Mouse (Mus musculus): ENCODE results near the gene Tmem218. TPM values are rescaled to one million over a fixed set of nuclear protein-coding genes. Genes with fewer than 3 reads are reported as not detected.
A peak's percentile ranks its signal among the peaks of the same experiment; 100 is the strongest.

Gene Tmem218
- polyA plus RNA-seq, 1 experiment, result 0.77 TPM

GRCm38 (mm10) chr9:37242764-37243163 lies 34.7 kb downstream of the Tmem218 start:
- no peak overlapping the region; the same call in 1 of the 2 replicates for H3K27ac ChIP-seq (ENCODE audit: control insufficient read depth, insufficient read depth, low read depth, low read length, poor library complexity)

GRCm38 (mm10) chr9:37244600-37244999 lies 36.6 kb downstream of the Tmem218 start:
- Histone ChIP-seq H3K4me1 (ENCODE audit: control insufficient read depth, insufficient read depth, low read length) (peaks cover 3% of the 10 kb centered on the region), H3K27ac (ENCODE audit: control insufficient read depth, insufficient read depth, low read depth, low read length, poor library complexity) (no peak overlapping the region), H3K4me3 (replicated peaks; ENCODE audit: control insufficient read depth, low read depth, low read length) (no peak overlapping the region)
- WGBS, result 58% methylated on average over 1 of the region's 1 CpGs
- no peak for TF ChIP-seq POLR2A (IDR thresholded peaks at IDR 0.05; ENCODE audit: borderline replicate concordance, control insufficient read depth, low read depth, low read length)
- TF ChIP-seq CTCF (IDR thresholded peaks at IDR 0.05; ENCODE audit: control insufficient read depth, insufficient read depth, low read length), result no peak

More at GRCm38 (mm10) chr9:37242764-37243163, 34.7 kb downstream of the Tmem218 start:
- Histone ChIP-seq H3K4me3 (replicated peaks; ENCODE audit: control insufficient read depth, low read depth, low read length) (no peak overlapping the region), H3K4me1 (ENCODE audit: control insufficient read depth, insufficient read depth, low read length) (peaks cover 3% of the 10 kb centered on the region)
- 81% methylated on average over 3 of the region's 3 CpGs for WGBS
- TF ChIP-seq POLR2A (IDR thresholded peaks at IDR 0.05; ENCODE audit: borderline replicate concordance, control insufficient read depth, low read depth, low read length) (no peak), CTCF (IDR thresholded peaks at IDR 0.05; ENCODE audit: control insufficient read depth, insufficient read depth, low read length) (no peak)

- TF ChIP-seq POLR2A (IDR thresholded peaks at IDR 0.05; ENCODE audit: borderline replicate concordance, control insufficient read depth, low read depth, low read length) (no peak), CTCF (IDR thresholded peaks at IDR 0.05; ENCODE audit: control insufficient read depth, insufficient read depth, low read length) (no peak)
- WGBS, result 62% methylated on average over 2 of the region's 2 CpGs
- no peak overlapping the region for H3K27ac ChIP-seq (ENCODE audit: control insufficient read depth, insufficient read depth, low read depth, low read length, poor library complexity)
- H3K4me1 ChIP-seq (ENCODE audit: control insufficient read depth, insufficient read depth, low read length), result peaks cover 3% of the 10 kb centered on the region
- no peak overlapping the region for H3K4me3 ChIP-seq (replicated peaks; ENCODE audit: control insufficient read depth, low read depth, low read length)
These were observed 37.4 kb downstream of the Tmem218 start for GRCm38 (mm10) chr9:37245404-37245803.

GRCm38 (mm10) chr9:37245810-37246209 lies 37.8 kb downstream of the Tmem218 start:
- Histone ChIP-seq H3K4me3 (replicated peaks; ENCODE audit: control insufficient read depth, low read depth, low read length) (no peak overlapping the region), H3K27ac (ENCODE audit: control insufficient read depth, insufficient read depth, low read depth, low read length, poor library complexity) (no peak overlapping the region), H3K4me1 (ENCODE audit: control insufficient read depth, insufficient read depth, low read length) (peaks cover 3% of the 10 kb centered on the region)
- no peak for TF ChIP-seq POLR2A (IDR thresholded peaks at IDR 0.05; ENCODE audit: borderline replicate concordance, control insufficient read depth, low read depth, low read length)
- no peak for TF ChIP-seq CTCF (IDR thresholded peaks at IDR 0.05; ENCODE audit: control insufficient read depth, insufficient read depth, low read length)
- 85% methylated on average over 1 of the region's 1 CpGs for WGBS

- peak overlapping the region; percentile 13; the same call in 1 of the 2 replicates for H3K27ac ChIP-seq (ENCODE audit: control insufficient read depth, insufficient read depth, low read depth, low read length, poor library complexity)
- H3K4me3 ChIP-seq (replicated peaks; ENCODE audit: control insufficient read depth, low read depth, low read length), result no peak overlapping the region
- H3K4me1 ChIP-seq (ENCODE audit: control insufficient read depth, insufficient read depth, low read length), result peaks cover 3% of the 10 kb centered on the region
- TF ChIP-seq CTCF (IDR thresholded peaks at IDR 0.05; ENCODE audit: control insufficient read depth, insufficient read depth, low read length) (no peak), POLR2A (IDR thresholded peaks at IDR 0.05; ENCODE audit: borderline replicate concordance, control insufficient read depth, low read depth, low read length) (no peak)
These were observed 39.4 kb downstream of the Tmem218 start for GRCm38 (mm10) chr9:37247429-37247828.

GRCm38 (mm10) chr9:37248381-37248906 lies 40.4 kb downstream of the Tmem218 start:
- Histone ChIP-seq H3K4me3 (replicated peaks; ENCODE audit: control insufficient read depth, low read depth, low read length) (no peak overlapping the region), H3K27ac (ENCODE audit: control insufficient read depth, insufficient read depth, low read depth, low read length, poor library complexity) (no peak overlapping the region), H3K4me1 (ENCODE audit: control insufficient read depth, insufficient read depth, low read length) (peaks cover 3% of the 10 kb centered on the region)
- WGBS, result 57% methylated on average over 3 of the region's 3 CpGs
- TF ChIP-seq POLR2A (IDR thresholded peaks at IDR 0.05; ENCODE audit: borderline replicate concordance, control insufficient read depth, low read depth, low read length), result no peak
- peak; percentile 19; the same call in 1 of the 2 replicates for TF ChIP-seq CTCF (IDR thresholded peaks at IDR 0.05; ENCODE audit: control insufficient read depth, insufficient read depth, low read length)

GRCm38 (mm10) chr9:37249976-37250375 lies 42.0 kb downstream of the Tmem218 start:
- TF ChIP-seq CTCF (IDR thresholded peaks at IDR 0.05; ENCODE audit: control insufficient read depth, insufficient read depth, low read length) (no peak), POLR2A (IDR thresholded peaks at IDR 0.05; ENCODE audit: borderline replicate concordance, control insufficient read depth, low read depth, low read length) (no peak)
- 87% methylated on average over 3 of the region's 3 CpGs for WGBS
- Histone ChIP-seq H3K4me1 (ENCODE audit: control insufficient read depth, insufficient read depth, low read length) (peaks cover 3% of the 10 kb centered on the region; the same call in 1 of the 2 replicates), H3K27ac (ENCODE audit: control insufficient read depth, insufficient read depth, low read depth, low read length, poor library complexity) (no peak overlapping the region), H3K4me3 (replicated peaks; ENCODE audit: control insufficient read depth, low read depth, low read length) (no peak overlapping the region)

- TF ChIP-seq POLR2A (IDR thresholded peaks at IDR 0.05; ENCODE audit: borderline replicate concordance, control insufficient read depth, low read depth, low read length), result no peak
- no peak overlapping the region for H3K27ac ChIP-seq (ENCODE audit: control insufficient read depth, insufficient read depth, low read depth, low read length, poor library complexity)
- 81% methylated on average over 6 of the region's 6 CpGs for WGBS
- H3K4me3 ChIP-seq (replicated peaks; ENCODE audit: control insufficient read depth, low read depth, low read length), result no peak overlapping the region
- H3K4me1 ChIP-seq (ENCODE audit: control insufficient read depth, insufficient read depth, low read length), result peaks cover 3% of the 10 kb centered on the region; the same call in 1 of the 2 replicates
These were observed 42.6 kb downstream of the Tmem218 start for GRCm38 (mm10) chr9:37250631-37251030.

Measured in bone marrow, adult 2 months (tissue).